Mouse (Mus musculus) stomach, postnatal 0 days (tissue): ENCODE measurements around the gene Vmn2r45. TPM values are rescaled to one million over a fixed set of nuclear protein-coding genes. Genes with fewer than 3 reads are reported as not detected.
"Not testable (repeated sequence)": the region's sequence is repeated elsewhere in the genome, so short reads cannot be mapped to it uniquely, and the experiment has no call there.

Source experiments
- ATAC-seq: fragments of 200-750 bp; cut with Nextera tagmentation; 2 replicates; pipeline ENCODE4 v1.8.0; 2017; ENCODE audit not compliant: low FRiP score, low TSS enrichment
- DNase-seq: peaks from one replicate; pipeline ENCODE4 v3.0.0-alpha.2; 2016; ENCODE audit warnings: low spot score
- H3K27ac ChIP-seq: fragments of 300-500 bp; sonication (generic); replicated peaks from 2 replicates; pipeline ENCODE4 v1.5.1; 2014; ENCODE audit warnings: mild to moderate bottlenecking, control low read depth
- H3K27me3 ChIP-seq: fragments of 300-500 bp; sonication (generic); 2 replicates; pipeline ENCODE4 v1.6.1; 2014; ENCODE audit warnings: low read length; ENCODE audit not compliant: control insufficient read depth, insufficient read depth
- H3K36me3 ChIP-seq: fragments of 300-500 bp; sonication (generic); 2 replicates; pipeline ENCODE4 v1.6.1; 2014; ENCODE audit warnings: low read length, mixed read lengths; ENCODE audit not compliant: control insufficient read depth, insufficient read depth
- H3K4me1 ChIP-seq: fragments of 300-500 bp; sonication (generic); replicated peaks from 2 replicates; pipeline ENCODE4 v1.6.1; 2014; ENCODE audit warnings: antibody characterized with exemption; ENCODE audit not compliant: control insufficient read depth, insufficient read depth
- H3K4me2 ChIP-seq: fragments of 300-500 bp; sonication (generic); replicated peaks from 2 replicates; pipeline ENCODE4 v1.6.1; 2014; ENCODE audit warnings: low read depth, mild to moderate bottlenecking, control low read depth, moderate library complexity
- H3K4me3 ChIP-seq: fragments of 300-500 bp; sonication (generic); 2 replicates; pipeline ENCODE4 v1.5.1; 2014; ENCODE audit warnings: low read depth, low read length, control low read depth
- H3K9ac ChIP-seq: fragments of 300-500 bp; sonication (generic); 2 replicates; pipeline ENCODE4 v1.6.1; 2014; ENCODE audit warnings: mild to moderate bottlenecking, low read length, control low read depth, mixed read lengths
- H3K9me3 ChIP-seq: fragments of 300-500 bp; sonication (generic); 2 replicates; pipeline ENCODE4 v1.6.1; 2016; ENCODE audit warnings: low read length; ENCODE audit not compliant: control insufficient read depth
- WGBS: fragments of 180-500 bp; shearing (Covaris S2); extraction: QIAGEN DNeasy Blood & Tissue Kit; methylation state at CpG from one replicate; pipeline ENCODE4 v1.1.7; 2014; 5-methylcytosine and 5-hydroxymethylcytosine counted together
- polyA plus RNA-seq: library from polyadenylated mRNA; unstranded; fragments of >200 nt; fragmentation: Nextera tagmentation; extraction: Ambion mirVana; gene quantifications from 2 replicates; pipeline ENCODE4 v1.2.1, GENCODE M21; 2015

Vmn2r45 gene
- not detected in 2 replicates for polyA plus RNA-seq

GRCm38 (mm10) chr7:8488975-8489374, at the start of gene Vmn2r45:
Gene Vmn2r45, minus strand, starts transcription at chr7:8489075.
- not testable (repeated sequence) for DNase-seq, H3K36me3 ChIP-seq, H3K4me2 ChIP-seq, H3K9ac ChIP-seq, H3K27me3 ChIP-seq, H3K9me3 ChIP-seq, H3K4me3 ChIP-seq, H3K27ac ChIP-seq, ATAC-seq, H3K4me1 ChIP-seq
- WGBS: 46% methylated on average over 1 of the region's 2 CpGs

Other genes with a start within 250 kb of the Vmn2r45 start
- gene Vmn2r43, start 228.5 kb downstream of the Vmn2r45 start, polyA plus RNA-seq: not detected in 2 replicates
- gene Vmn2r44, start 105.7 kb downstream of the Vmn2r45 start, polyA plus RNA-seq: not detected in 2 replicates